Mouse (Mus musculus) stomach, postnatal 0 days (tissue): ENCODE data around the gene Cox7a1.

Source experiments
- CTCF ChIP-seq: IDR thresholded peaks from 2 replicates; pipeline ENCODE4 v1.5.1; 2016; ENCODE audit warnings: antibody characterized with exemption, low read depth, mild to moderate bottlenecking, moderate library complexity
- EP300 ChIP-seq: optimal IDR thresholded peaks from 2 replicates; pipeline ENCODE3; 2016; ENCODE audit warnings: antibody characterized with exemption

DNA sequence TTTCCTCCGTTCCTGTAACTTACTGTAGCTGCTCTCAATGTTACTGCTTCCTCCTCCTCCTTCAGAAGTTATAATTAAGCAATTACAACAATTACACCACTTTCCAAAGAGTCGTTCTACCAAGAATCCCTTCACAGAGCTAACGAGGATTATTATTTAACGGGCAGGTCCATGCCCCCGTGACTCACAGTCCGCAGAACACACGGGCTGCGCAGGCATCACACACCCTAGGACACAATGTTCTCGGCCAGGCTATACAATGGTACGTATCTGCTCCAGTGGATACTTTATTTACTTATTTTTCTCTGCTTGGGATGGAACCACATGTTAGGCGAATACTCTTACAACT, 36.0 kb downstream of the Cox7a1 start:
- TF ChIP-seq CTCF (no peak), EP300 (no peak)
